Mouse (Mus musculus) gastrocnemius, postnatal 36 days (tissue): ENCODE data around the gene Atp8a2. TPM values are rescaled to one million over a fixed set of nuclear protein-coding genes. Genes with fewer than 3 reads are reported as not detected.

Source experiments
- DNase-seq, 2 experiments: peaks; one replicate each; pipeline ENCODE4 v3.0.0; 2022
- intact Hi-C: fragments of 180-260 bp; cut with DNase I; formaldehyde crosslinking; loops from one replicate; pipeline ENCODE4 v1.15.1; 2025
- total RNA-seq, 2 experiments: library from RNA; stranded (reverse); gene quantifications; 2 replicates each; pipeline ENCODE4 v1.2.3; 2021

Gene Atp8a2
- total RNA-seq, 2 experiments from 2014 or later: 0.61 to 1.0 TPM

DNA sequence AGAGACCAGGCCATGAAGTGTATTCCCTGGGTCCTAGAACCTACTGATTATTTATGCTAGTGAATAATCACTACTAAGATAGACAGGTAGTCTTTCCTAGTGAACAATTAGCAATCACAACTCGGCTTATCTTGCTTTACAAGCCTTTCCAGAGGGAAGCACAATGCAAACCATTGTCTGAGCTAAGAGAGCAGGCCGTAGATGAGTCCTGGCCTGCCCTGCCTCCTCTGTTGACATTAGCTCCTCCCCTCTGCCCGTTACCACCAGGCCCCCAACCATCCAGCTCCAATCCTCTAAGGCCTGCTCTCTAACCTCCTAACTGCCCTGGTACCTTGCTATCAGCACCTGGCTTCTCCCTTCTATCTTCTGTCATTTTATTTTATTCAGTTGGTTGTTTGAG, 138.1 kb downstream of the Atp8a2 start:
- intact Hi-C loops: no loop called here

DNA sequence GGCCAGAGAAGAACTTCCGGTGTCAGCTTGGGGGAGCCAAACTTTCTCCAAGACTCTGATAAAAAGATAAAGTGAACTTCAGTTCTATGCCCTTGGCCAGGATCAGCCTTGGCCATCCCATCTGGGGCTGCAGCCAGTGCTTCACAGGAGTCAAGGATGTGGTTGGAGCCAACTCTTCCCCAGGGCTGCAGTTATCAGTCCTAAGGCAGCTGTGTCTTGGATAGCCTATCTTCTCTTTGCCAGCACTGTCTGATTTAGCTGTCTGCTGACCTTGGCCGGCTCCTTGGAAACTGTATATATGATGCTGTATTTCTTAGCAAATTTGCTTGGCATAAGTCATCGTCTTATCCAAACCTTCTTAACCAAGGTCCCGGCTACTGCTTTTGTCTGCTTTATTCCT, 141.7 kb downstream of the Atp8a2 start:
- no peak for DNase-seq
- intact Hi-C loops: no loop called here

More for the DNA sequence above, 138.1 kb downstream of the Atp8a2 start:
- DNase-seq: no peak

DNA sequence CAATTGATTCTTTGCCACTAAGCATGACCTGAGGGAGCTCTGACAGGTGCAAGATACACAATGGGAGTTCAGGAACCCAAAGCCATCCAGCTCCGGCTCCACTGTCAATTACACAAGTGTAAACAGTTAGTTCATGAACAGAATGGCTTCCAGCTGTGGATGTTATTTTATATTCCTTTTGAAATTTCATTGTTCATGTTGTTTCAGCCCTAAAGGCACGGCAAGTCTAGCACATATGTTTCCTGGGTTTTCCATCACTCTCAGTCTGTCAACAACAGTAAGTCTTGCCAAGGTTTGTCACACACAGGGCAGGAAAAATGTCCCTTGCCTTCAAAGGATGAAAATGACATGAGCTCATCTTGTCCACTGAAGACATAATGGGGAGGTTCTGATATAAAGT, 166.3 kb downstream of the Atp8a2 start:
- intact Hi-C loops: no loop called here
- no peak for DNase-seq

DNA sequence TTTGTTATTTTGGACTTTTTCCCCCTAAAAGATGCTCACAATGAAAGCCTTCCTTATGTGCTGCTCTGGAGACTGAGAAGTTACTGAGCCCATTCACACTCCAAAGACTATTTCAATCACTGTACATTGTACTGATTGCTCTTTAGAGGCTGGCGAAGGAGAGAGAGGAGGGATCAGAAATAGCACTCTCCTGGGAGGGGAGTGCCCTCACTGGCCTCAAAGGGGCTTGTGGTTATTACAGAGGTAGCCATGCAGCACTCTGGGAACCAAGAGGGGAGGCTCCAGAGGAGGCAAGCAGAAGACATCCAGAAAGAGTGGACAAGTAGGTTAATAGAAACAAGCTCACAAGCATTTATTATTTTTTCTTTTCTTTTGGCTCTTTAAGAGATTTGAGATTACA, 169.8 kb downstream of the Atp8a2 start:
- no peak for DNase-seq
- intact Hi-C loops: no loop called here

DNA sequence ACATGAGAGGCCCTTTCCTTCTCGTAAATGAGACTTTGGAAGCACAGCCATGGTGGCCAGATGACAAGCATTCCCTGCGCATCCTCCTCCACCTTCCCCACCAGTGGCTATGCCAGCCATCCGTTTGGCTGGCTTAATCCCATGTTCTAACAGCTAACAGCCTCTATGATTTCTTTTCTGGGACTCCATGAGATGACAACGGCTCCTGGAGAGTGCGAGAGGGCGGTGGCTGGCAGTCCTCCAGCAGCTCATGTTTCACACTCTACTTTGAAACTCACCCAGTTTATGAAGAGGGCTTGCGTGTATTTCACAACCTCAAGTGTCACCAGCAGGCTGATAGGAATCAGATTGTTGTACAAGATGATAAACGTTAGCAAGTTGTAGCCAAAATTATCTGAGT, 170.3 kb downstream of the Atp8a2 start:
- intact Hi-C loops: no loop called here
- DNase-seq: peak; percentile 38 to 57

DNA sequence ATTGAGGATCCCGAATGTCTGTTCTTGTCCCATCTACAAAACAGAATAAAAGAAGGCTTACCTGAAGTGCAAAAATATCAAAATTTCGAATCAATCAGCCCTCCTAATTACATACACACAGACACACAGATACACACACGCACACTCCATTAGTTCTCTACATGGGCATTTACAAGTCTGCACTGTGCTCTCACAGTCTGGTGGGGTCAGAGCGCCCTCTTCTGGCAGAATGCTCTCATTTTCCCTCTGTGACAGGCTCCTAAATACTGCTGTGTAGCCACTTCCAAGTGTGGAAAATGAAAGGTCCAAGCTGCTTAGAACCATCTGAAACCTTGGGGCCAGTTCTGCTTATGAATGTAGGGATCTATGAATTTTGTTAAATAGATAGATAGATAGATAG, 181.1 kb downstream of the Atp8a2 start:
- DNase-seq: peak; percentile 53 to 73
- intact Hi-C loops: no loop called here

DNA sequence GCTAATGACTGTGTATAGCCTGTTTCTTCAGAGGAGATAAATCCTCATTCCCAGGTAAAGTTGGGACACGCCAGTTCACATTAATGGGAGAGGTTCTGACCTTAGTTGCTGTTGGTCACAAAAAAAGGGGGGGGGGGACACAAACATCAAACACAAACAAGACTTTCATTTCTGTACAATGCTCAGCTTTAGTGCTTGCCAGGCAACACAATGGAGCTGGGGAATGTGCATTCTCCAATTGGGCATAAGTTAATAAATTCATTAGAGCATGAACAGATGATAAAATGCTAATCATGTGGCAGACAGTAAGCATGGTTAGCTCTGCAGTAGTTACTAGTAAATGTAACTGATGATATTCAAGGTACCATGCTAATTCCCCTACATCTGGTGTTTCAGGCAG, 195.2 kb downstream of the Atp8a2 start:
- intact Hi-C loops: no loop called here
- no peak for DNase-seq

DNA sequence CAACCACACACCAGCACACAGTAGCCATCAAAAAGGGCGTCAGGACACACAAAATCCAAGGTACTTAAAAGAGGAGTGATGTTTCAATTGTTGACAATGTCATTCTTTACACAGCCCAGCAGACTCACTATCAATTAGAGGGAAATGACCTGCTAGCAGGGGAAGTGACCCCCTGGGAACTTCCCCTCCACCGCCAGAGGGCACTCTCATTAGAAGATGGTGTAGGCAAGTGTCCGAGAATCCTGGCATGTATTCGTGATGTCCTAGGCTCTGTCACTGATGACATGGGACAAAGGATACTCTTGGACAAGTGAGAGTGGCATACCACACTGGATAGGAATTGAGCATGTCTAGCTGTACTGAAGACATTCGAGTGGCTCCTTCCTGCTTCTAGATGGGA, 208.1 kb downstream of the Atp8a2 start:
- intact Hi-C loops: no loop called here
- DNase-seq: no peak

DNA sequence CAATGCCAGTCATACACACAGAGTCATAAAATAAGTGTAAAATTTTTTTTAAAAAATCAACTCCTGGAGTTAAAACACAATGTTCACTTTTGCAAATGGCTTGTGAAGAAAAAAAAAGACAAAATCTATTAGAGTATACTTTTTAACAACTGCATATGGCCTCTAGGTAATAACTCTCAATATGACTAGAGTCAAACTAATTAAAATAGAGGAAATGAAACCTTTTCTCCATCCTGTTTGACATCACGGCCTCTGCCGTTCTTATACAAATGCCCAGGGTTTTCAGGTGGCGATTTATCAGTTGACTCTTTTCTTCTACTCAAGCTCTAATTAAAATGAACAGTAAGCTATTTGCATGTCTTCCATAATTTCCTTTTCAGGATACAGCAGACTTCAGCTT, 209.0 kb downstream of the Atp8a2 start:
- intact Hi-C loops: no loop called here

DNA sequence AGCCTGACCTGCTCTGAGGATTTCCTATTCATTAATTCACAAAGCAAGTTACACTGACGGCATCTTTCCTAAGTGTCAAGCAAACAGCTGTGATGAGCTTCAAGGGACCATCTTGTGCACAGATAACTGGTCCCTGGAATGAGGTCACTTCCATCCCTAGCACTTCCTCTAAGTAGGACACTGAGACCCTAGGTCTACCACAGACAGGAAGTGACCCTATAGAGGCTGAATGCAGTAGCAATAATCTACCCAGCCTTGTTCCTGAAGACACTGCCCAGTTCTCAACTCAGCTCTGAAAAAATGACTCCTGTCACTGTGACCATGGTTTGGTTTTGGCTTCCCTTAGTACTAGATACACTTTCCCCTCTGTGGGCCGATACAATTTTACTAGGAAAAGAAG, 219.0 kb downstream of the Atp8a2 start:
- intact Hi-C loops: no loop called here
- no peak for DNase-seq

More for the DNA sequence above, 209.0 kb downstream of the Atp8a2 start:
- DNase-seq: no peak

DNA sequence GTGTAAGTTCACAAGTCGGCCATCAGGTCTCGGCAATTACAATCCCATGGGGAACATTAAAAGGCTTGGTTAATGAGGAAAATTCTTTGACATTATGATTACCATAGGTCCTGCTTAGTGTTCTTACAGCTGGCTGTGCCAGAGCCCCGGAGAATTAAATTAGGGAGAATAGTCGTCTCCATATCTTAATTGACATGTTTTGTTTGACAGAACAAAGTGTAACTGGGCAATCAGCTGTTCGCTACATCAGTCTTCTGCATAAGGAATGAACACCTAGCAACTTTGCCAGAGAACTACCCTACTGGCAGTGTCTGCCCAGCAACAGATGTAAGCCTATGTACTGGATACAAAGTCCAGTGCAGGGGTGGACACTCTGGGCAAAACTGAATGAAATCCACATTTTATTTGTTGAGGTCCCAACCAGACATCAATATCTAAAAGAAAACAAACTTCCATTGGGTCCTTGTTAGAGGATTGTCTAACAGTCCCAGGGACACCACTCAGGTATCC, 225.7 kb downstream of the Atp8a2 start:
- intact Hi-C loops: no loop called here
- no peak for DNase-seq

DNA sequence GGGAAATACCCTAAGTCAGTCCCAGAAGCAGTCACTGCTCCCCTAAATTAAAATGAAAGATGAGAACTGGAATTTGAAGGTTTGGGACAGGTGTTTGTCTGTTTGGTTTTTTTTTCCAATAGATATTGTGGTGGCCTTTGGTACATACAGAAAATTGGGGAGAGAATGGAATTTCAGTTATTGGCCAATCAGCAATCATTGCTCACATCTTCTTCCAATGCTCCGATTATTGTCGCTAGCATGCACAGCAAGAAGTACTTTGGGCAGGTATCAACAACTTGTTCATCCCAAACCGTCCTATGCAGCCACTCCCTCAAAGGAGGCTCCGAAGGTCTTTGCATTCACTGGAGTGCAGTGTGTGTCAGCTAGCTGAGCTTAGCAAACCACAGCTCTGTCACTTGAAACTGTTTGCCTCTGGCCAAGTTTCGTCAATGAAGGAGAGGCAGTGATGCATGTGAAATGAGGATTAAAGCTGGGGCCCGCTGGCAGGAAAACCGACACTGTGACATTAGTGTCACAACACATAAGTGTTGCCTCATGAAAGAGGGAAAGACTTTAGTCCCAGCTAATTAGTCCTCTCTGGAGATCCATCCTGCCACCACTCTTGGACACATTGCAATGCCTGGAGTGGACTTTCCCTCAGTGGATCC, 227.4 kb downstream of the Atp8a2 start:
- intact Hi-C loops: no loop called here
- DNase-seq: peak in 1 of 2 experiments; percentile 37

DNA sequence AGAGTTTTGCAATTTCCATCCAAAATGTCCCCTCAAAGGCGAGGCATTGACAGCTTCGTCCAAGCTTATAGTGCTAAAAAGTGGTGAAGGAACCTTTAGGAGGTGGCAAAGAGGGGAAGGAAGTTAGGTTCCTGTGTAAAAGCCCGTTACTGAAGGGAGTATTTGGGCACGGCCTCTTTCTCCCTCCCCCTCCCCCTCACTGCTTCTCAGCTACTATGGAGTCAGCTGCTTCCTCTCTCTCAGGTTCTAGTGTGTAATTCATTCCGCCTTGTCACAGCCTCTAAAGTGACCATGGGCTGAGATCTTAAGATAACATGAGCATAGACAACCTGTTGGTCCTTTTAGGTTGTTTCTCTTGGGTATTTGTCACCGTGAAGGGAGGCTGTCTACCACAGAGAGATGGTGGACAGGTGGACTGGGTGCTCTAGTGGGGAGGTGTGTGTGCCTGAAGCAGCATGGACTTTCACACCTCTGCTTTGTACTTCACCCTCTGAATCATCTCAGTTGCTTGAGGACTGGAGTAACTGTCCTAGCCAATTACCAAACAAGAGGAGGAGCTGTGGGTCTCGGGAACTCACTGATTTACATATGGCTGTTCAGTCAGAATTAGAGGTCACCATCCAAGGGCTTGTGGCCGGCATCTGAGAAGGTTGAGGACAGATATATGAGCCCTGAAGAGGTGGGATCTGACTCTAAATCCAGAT, 229.0 kb downstream of the Atp8a2 start:
- intact Hi-C loops: no loop called here
- no peak for DNase-seq

DNA sequence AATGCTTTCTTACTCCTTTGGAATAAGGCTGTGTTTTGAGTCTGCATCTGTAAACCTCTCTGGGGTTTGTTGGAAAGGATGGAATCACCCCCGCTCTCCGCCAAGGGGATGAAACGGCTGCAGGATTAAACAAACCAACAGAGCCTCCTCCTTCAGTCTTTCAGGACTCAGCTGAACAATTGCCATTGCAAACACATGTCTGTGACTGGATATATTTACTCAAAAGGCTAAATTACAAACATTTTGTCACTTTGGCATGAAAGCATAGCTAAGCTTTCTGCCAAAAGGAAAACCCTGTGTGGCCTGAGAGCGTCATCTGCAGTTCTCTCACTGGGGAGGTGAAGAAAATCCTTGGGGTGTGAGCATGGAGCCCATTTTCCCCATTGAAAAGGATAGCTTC, 230.0 kb downstream of the Atp8a2 start:
- DNase-seq: no peak
- intact Hi-C loops: no loop called here

DNA sequence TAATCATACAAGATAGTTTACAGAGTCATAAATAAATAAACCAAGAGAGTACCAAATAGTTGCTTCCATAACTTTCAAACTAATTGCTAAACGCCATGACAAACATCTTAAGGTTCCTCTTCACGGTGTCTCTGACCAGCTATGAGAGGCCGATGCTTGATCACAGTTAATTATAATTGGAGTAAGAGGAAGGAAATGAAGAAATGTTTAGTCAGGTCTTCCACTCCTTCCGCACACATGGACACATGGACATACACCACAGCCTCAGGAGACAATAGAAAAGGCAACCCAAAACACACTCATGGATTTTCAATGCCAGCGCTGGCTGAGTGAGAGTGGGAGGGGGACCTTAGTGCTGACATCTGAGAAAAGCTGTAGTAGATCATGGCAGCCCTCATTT, 232.4 kb downstream of the Atp8a2 start:
- DNase-seq: no peak
- intact Hi-C loops: no loop called here

DNA sequence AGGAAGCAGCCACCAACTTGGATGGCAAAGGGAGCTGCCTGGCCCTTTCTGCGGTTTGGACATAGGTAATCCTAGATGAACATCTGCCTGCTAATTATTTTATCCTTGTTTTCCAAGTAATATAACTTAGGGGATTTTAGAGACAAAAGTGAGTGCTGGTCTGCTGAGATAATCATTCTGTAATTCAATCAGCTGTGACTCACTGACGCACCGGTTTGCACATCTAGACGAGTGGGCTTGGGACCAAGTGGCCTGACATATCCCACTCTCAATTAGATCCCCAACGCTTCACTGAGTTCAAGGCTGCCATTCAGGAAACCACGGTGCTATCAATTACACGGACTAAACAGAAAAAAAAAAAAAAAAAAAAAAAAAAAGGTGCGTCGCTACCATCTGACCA, 236.0 kb downstream of the Atp8a2 start:
- DNase-seq: no peak
- intact Hi-C loops: no loop called here

DNA sequence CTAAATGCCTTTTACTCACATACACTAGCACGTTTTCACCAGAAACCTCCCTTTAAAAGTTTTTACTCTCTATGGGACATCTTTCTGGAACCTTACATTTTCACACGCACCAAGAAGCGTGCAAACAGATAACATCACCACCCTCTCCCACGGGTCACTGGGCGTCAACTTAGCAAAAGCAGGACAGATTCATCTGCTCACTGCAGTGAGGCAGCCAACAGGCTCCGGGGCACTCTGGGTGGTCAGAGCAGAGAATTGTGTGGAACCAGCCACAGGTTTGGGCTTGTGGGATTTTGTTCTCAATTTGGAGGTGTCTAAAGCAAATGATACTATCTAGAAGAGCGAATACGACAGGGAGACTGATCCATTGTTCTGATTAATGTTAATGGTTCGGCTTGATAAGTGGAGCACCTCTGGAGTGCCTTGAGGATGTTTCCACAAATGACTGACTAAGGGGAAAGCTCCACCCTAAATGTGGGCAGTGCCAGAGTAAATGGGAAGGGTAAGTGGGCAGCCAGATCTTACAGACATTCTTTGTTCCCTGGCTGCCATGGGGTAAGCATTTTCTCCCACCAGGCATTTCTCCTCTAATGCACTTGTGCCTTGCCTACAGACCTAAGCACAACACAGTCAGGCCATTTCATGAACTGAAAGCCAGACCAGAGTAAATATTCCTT, 236.6 kb downstream of the Atp8a2 start:
- intact Hi-C loops: no loop called here
- DNase-seq: no peak

DNA sequence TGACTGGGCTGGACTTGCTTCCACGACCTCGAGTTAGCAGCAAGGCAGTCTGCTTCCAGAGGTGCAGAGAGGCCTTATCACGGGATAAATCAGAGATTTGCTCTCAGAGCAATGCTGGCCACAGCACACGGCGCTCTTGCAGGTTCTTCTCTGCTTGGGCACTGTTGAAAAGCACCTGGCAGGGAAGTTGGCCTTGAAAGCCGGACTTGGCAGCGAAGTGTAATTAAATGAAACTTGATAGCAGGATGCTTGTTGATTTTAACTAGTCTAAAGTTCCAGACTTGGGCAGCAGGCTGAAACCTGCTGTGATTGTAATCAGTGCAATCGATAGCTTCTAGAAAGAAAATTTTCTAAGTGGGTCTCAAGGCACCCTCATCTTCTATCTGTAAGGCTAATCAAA, 237.3 kb downstream of the Atp8a2 start:
- no peak for DNase-seq
- intact Hi-C loops: no loop called here

DNA sequence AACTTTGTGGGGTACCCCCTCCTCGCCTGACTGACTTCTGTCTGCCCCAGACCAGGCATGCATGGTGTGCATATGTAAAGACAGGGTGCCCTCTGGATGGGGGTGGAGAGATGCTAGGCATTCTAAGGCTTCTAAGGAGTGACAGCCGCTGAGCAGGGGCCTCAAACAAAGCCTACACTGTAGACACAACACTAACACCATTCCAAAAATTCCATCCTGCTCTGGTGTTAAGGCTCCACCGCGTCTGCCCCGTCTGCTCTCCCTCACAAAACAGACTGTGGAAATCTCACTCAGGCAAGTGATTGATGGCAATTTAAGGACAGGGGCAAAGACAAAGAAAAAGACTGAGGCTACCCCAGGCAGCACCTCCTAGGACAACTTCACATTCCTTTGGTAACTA, 247.0 kb downstream of the Atp8a2 start:
- DNase-seq: no peak
- intact Hi-C loops: no loop called here

DNA sequence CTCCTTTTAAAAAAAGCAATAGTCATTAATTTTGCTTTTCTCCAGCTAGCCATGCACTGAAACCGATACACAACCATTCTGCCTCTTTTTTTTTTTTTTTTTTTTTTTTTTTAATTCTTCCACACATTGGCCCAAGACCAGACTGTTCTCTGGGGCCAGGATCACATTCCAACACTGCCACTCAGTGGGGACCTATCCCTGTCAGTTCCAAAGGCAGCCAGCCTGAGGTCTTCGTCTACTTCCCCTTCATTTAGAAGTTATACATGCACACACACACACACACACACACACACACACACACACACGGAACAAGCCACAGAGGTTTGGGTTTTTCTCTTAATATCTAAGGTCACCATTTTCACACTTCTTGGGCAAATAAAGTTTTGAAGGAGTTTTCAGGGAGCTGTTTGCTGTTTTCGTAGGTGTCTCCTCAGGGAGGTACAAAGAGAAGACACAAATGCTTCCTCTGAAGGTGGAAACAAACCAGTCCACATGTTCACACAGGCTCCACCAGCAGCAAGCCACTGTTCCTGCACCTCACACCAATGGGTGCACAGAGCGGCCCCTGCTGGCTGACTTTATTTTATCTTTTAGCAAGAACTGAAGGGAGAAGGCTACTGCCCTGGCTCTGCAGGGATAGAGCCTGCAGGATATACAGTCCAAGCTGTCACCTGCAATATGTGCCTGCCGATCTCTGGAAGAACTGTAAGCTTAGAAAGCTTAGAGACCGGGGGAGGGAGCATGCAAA, 253.9 kb downstream of the Atp8a2 start:
- intact Hi-C loops: loop anchor here (2.0 to 5.0 kb wide), 2 partner anchors 216 to 336 kb away; no protein-coding TSS in a partner anchor
- peak; percentile 38 to 74 for DNase-seq

DNA sequence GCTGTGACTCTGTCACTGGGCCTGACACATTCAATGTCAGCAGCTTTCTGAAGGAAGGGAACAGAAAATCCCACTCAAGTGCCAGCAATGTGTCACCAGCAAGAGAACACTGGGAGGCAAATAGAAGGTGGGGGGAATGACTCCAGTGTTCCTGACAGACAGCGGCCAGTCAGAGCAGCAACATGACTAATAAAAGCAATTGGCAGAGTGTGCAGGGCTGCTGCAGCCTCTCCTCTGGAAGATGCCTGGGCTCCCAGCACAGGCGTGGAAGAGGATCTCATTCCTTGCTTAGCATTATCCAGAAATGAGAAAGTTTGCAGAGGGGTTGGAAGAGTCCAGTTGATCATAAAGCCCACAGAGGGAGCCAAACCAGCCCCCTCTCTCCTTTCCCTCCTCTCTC, 254.8 kb downstream of the Atp8a2 start:
- intact Hi-C loops: loop anchor here (2.0 to 5.0 kb wide), 2 partner anchors 215 to 335 kb away; no protein-coding TSS in a partner anchor
- DNase-seq: peak in 1 of 2 experiments; percentile 9
